8 mouse cellular contexts compared by ENCODE assay signal in genomic region chr3:37640810-37641209, GRCm38 (mm10). TPM values are rescaled to one million over a fixed set of nuclear protein-coding genes. Genes with fewer than 3 reads are reported as not detected.
A peak's percentile ranks its signal among the peaks of the same experiment; 100 is the strongest.
DNase-seq lines count a peak whose midpoint lies in the region; ATAC-seq lines count a peak whose summit lies in the region.

No protein-coding gene starts in this region.

- peak overlapping the region; percentile 96 for H3K9ac ChIP-seq in intestine, embryonic 14.5 days (ENCODE audit: low read length)

- H3K4me1 ChIP-seq in intestine, embryonic 14.5 days (replicated peaks; ENCODE audit: control insufficient read depth, insufficient read depth, low read length): peaks cover 30% of the 10 kb centered on the region

- H3K36me3 ChIP-seq in intestine, embryonic 14.5 days (ENCODE audit: control insufficient read depth, insufficient read depth, low read length): peaks cover 32% of the 10 kb centered on the region

- peak; percentile 59 for ATAC-seq in common myeloid progenitor, adult 5-6 weeks (replicated peaks; ENCODE audit: low read depth, poor library complexity, severe bottlenecking)
- ATAC-seq in intestine, embryonic 14.5 days (replicated peaks; ENCODE audit: low FRiP score, low TSS enrichment, low read depth): peak; percentile 69
- ATAC-seq in monocyte, adult 5-6 weeks (replicated peaks; ENCODE audit: insufficient number of reproducible peaks, low FRiP score, low TSS enrichment, poor library complexity, severe bottlenecking): no peak

- H3K27me3 ChIP-seq in intestine, embryonic 14.5 days (replicated peaks; ENCODE audit: control insufficient read depth, insufficient read depth, low read length): no peaks in the 10 kb centered on the region

- under 1% methylated on average over 32 of the region's 47 CpGs for WGBS in intestine, embryonic 14.5 days

- peak overlapping the region; percentile 88 for H3K27ac ChIP-seq in intestine, embryonic 14.5 days (ENCODE audit: low read depth)

- DNase-seq in adipocyte (ENCODE audit: low spot score): peak; percentile 69
- peak; percentile 65 to 68 for DNase-seq in gastrocnemius, postnatal 36 days
- peak; percentile 85 for DNase-seq in intestine, embryonic 14.5 days (ENCODE audit: low spot score)
- DNase-seq in left cerebral cortex, postnatal 36 days (ENCODE audit: low spot score in 2 of 2): peak; percentile 64 to 72
- DNase-seq in mesoderm, embryonic 11.5 days (ENCODE audit: low read depth, low spot score): peak; percentile 77
- peak; percentile 54 for DNase-seq in skeletal muscle tissue, adult 2 months (ENCODE audit: low read depth, low spot score)

- intact Hi-C loops in gastrocnemius, postnatal 36 days (cut with DNase I): loop anchor here (2.0 to 5.0 kb wide), 4 partner anchors 116 to 312 kb away; no protein-coding TSS in a partner anchor
- intact Hi-C loops in left cerebral cortex, postnatal 36 days (cut with DNase I): loop anchor here (5.0 kb wide), 1 partner anchor 81 kb away; the partner anchor contains the start of gene Gm5148

- H3K9me3 ChIP-seq in intestine, embryonic 14.5 days (ENCODE audit: control insufficient read depth, low read length): no peaks in the 10 kb centered on the region

- peak overlapping the region; percentile 90 for H3K4me3 ChIP-seq in intestine, embryonic 14.5 days (ENCODE audit: low read depth, low read length)

- H3K4me2 ChIP-seq in intestine, embryonic 14.5 days (ENCODE audit: low read length): peak overlapping the region; percentile 54

RNA-seq across cellular contexts. Expression of gene Spry1, which starts 1.1 kb away (rescaled TPM):
- 4.5 and 4.8 TPM in 2 replicates for total RNA-seq in common myeloid progenitor, adult 5-6 weeks (2017)
- total RNA-seq in gastrocnemius, postnatal 36 days (2021): 10 to 100 TPM; 17.2 to 20.1 TPM
- 18.4 and 18.5 TPM in 2 replicates for polyA plus RNA-seq in intestine, embryonic 14.5 days (2014; fragmentation: Nextera tagmentation; extraction: Ambion mirVana)
- total RNA-seq in left cerebral cortex, postnatal 36 days (2021): 1 to 10 TPM; 9.5 to 9.6 TPM
- 0.48 to 0.96 TPM in 2 of 3 replicates, not detected in the other for total RNA-seq in monocyte, adult 5-6 weeks (2017)
